ENCODE assay signal across 8 mouse cellular contexts in the genomic region with DNA sequence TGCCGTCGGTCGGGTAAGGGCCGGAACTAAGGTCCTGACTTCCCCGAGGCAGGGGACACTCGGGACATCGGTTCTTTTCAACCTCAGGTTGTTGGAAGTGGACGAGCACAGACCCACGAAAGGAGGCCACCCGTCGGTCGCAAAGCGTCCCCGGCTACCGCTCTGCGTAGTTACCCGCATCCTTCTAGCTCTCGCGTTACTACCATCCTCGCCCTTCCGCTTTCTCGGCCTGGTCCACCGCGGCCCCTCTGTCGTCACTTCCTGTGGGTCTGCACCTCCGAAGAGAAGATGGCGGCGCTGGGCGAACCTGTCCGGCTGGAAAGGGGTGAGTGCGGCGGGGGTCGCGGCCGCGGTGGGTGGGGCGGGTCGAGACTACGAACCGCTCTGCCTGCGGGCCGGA. TPM values are rescaled to one million over a fixed set of nuclear protein-coding genes. Genes with fewer than 3 reads are reported as not detected.
DNase-seq lines count a peak whose midpoint lies in the region; ATAC-seq and TF ChIP-seq lines count a peak whose summit lies in the region.

Lin7c (plus strand) TSS at position 257 of the 400 bp plus-strand sequence.

- H3K27me3 ChIP-seq in CH12.LX (replicated peaks) = no peaks in the 10 kb centered on the region
- no peaks in the 10 kb centered on the region for H3K27me3 ChIP-seq in forebrain, embryonic 10.5 days (ENCODE audit: poor library complexity, severe bottlenecking)
- H3K27me3 ChIP-seq in heart, embryonic 15.5 days = no peaks in the 10 kb centered on the region
- no peaks in the 10 kb centered on the region for H3K27me3 ChIP-seq in liver, embryonic 13.5 days
- H3K27me3 ChIP-seq in stomach, embryonic 14.5 days (ENCODE audit: control insufficient read depth, insufficient read depth, low read length) = no peaks in the 10 kb centered on the region

- H3K4me3 ChIP-seq in CH12.LX (replicated peaks in 1 of 3; ENCODE audit: low read depth in 2 of 3, low read length in 2 of 3, poor library complexity in 1 of 3) = peak within 1 kb of the TSS; percentile 92 to 100 (median 98)
- peak within 1 kb of the TSS; percentile 94 for H3K4me3 ChIP-seq in forebrain, embryonic 10.5 days
- peak within 1 kb of the TSS; percentile 97 for H3K4me3 ChIP-seq in heart, embryonic 15.5 days
- H3K4me3 ChIP-seq in liver, embryonic 13.5 days (replicated peaks) = peak within 1 kb of the TSS; percentile 96
- H3K4me3 ChIP-seq in stomach, embryonic 14.5 days (ENCODE audit: low read depth, low read length) = peak within 1 kb of the TSS; percentile 86

- peaks cover 32% of the 10 kb centered on the region for H3K79me2 ChIP-seq in CH12.LX (replicated peaks; ENCODE audit: control insufficient read depth, extremely low read depth, insufficient read depth, poor library complexity, severe bottlenecking)

- no peak for TF ChIP-seq RAD21 in CH12.LX (IDR thresholded peaks at IDR 0.05; ENCODE audit: low read depth, low read length)

- H3K4me1 ChIP-seq in CH12.LX (ENCODE audit: control insufficient read depth in 1 of 2, insufficient read depth in 2 of 2) = peaks cover 0 to 19% of the 10 kb centered on the region in 2 experiments; a peak in 2 of 4 replicates
- peaks cover 15% of the 10 kb centered on the region for H3K4me1 ChIP-seq in forebrain, embryonic 10.5 days
- peaks cover 18% of the 10 kb centered on the region for H3K4me1 ChIP-seq in heart, embryonic 15.5 days (replicated peaks)
- H3K4me1 ChIP-seq in liver, embryonic 13.5 days (replicated peaks) = peaks cover 23% of the 10 kb centered on the region
- peaks cover 13% of the 10 kb centered on the region for H3K4me1 ChIP-seq in stomach, embryonic 14.5 days (ENCODE audit: control insufficient read depth, insufficient read depth, low read length)

- no peaks in the 10 kb centered on the region for H3K9me3 ChIP-seq in CH12.LX (replicated peaks; ENCODE audit: low read length)
- H3K9me3 ChIP-seq in forebrain, embryonic 10.5 days = no peaks in the 10 kb centered on the region
- H3K9me3 ChIP-seq in heart, embryonic 15.5 days (replicated peaks) = no peaks in the 10 kb centered on the region
- H3K9me3 ChIP-seq in liver, embryonic 13.5 days (replicated peaks) = no peaks in the 10 kb centered on the region
- peaks cover 4% of the 10 kb centered on the region; the same call in 1 of the 2 replicates for H3K9me3 ChIP-seq in stomach, embryonic 14.5 days (ENCODE audit: control insufficient read depth, low read depth, low read length)

- dilution Hi-C loops in CH12.LX (cut with MboI; ENCODE audit: extremely low pct_ligation_motif_present, extremely low pct_unique_long_range_greater_than_20kb, low sequenced_read_pairs) = no loop called here

- no peak for TF ChIP-seq CTCF in CH12.LX (conservative IDR thresholded peaks at IDR 0.05 in 1 of 2, IDR thresholded peaks at IDR 0.05 in 1 of 2; ENCODE audit: low read depth in 2 of 2, low read length in 2 of 2)

- H3K9ac ChIP-seq in CH12.LX (ENCODE audit: insufficient read depth, low read depth) = peak within 1 kb of the TSS; percentile 97
- peak within 1 kb of the TSS; percentile 99 for H3K9ac ChIP-seq in heart, embryonic 15.5 days
- H3K9ac ChIP-seq in liver, embryonic 13.5 days = peak within 1 kb of the TSS; percentile 95
- H3K9ac ChIP-seq in stomach, embryonic 14.5 days (replicated peaks; ENCODE audit: low read depth, low read length) = peak within 1 kb of the TSS; percentile 87

- WGBS in forebrain, embryonic 10.5 days = under 1% methylated on average over 42 of the region's 42 CpGs
- WGBS in heart, embryonic 15.5 days = under 1% methylated on average over 42 of the region's 42 CpGs
- WGBS in liver, embryonic 13.5 days (ENCODE audit: insufficient replicate concordance) = under 1% methylated on average over 39 of the region's 42 CpGs
- under 1% methylated on average over 42 of the region's 42 CpGs for WGBS in stomach, embryonic 14.5 days

- ATAC-seq in heart, embryonic 15.5 days (replicated peaks; ENCODE audit: insufficient number of reproducible peaks, insufficient read depth, low FRiP score, low read depth) = peak; percentile 99
- peak; percentile 100 for ATAC-seq in liver, embryonic 13.5 days (ENCODE audit: low read depth)
- peak; percentile 99 for ATAC-seq in stomach, embryonic 14.5 days (ENCODE audit: insufficient number of reproducible peaks, insufficient read depth, low FRiP score, low read depth)

- no peak for TF ChIP-seq EP300 in CH12.LX (IDR thresholded peaks at IDR 0.05; ENCODE audit: low read length)

- in situ Hi-C loops in CH12.LX (cut with MboI; ENCODE audit: low pct_ligation_motif_present, low pct_unique_long_range_greater_than_20kb, low sequenced_read_pairs) = no loop called here

- peak; percentile 96 for TF ChIP-seq POLR2A in CH12.LX (IDR thresholded peaks at IDR 0.05; ENCODE audit: low read depth, low read length)

- peak within 1 kb of the TSS; percentile 99 for H3K4me2 ChIP-seq in CH12.LX (ENCODE audit: insufficient read depth, low read depth, poor library complexity, severe bottlenecking)
- H3K4me2 ChIP-seq in heart, embryonic 15.5 days = peak within 1 kb of the TSS; percentile 64
- H3K4me2 ChIP-seq in liver, embryonic 13.5 days = peak within 1 kb of the TSS; percentile 79
- peak within 1 kb of the TSS; percentile 49 for H3K4me2 ChIP-seq in stomach, embryonic 14.5 days (replicated peaks; ENCODE audit: low read depth, low read length)

- peak; percentile 94 for DNase-seq in CH12.LX (ENCODE audit: extremely low read depth)
- peak; percentile 79 for DNase-seq in c-Kit-positive CD71-negative TER-119-negative erythroid progenitor cells, embryonic 14.5 days (ENCODE audit: low read depth)
- DNase-seq in forebrain, embryonic 10.5 days (ENCODE audit: extremely low spot score, low spot score) = peak; percentile 98
- DNase-seq in kidney, postnatal 14 days = peak; percentile 96
- DNase-seq in liver, embryonic 13.5 days = peak; percentile 89
- peak; percentile 90 to 91 for DNase-seq in natural killer cell, adult 2 months (ENCODE audit: low spot score in 2 of 2)

- peak within 1 kb of the TSS; percentile 46; the same call in 1 of the 2 replicates for H3K27ac ChIP-seq in CH12.LX (ENCODE audit: insufficient read depth, low read depth)
- H3K27ac ChIP-seq in forebrain, embryonic 10.5 days = peak within 1 kb of the TSS; percentile 97
- peak within 1 kb of the TSS; percentile 92 for H3K27ac ChIP-seq in heart, embryonic 15.5 days
- H3K27ac ChIP-seq in liver, embryonic 13.5 days = peak within 1 kb of the TSS; percentile 82
- peak within 1 kb of the TSS; percentile 84 for H3K27ac ChIP-seq in stomach, embryonic 14.5 days (ENCODE audit: low read length)

- H3K36me3 ChIP-seq in CH12.LX (replicated peaks in 1 of 2; ENCODE audit: control insufficient read depth in 1 of 2, insufficient read depth in 1 of 2, low read length in 1 of 2) = peaks cover 11 to 19% of the 10 kb centered on the region in 2 experiments
- peaks cover 15% of the 10 kb centered on the region for H3K36me3 ChIP-seq in forebrain, embryonic 10.5 days (replicated peaks)
- H3K36me3 ChIP-seq in heart, embryonic 15.5 days = peaks cover 15% of the 10 kb centered on the region
- H3K36me3 ChIP-seq in liver, embryonic 13.5 days = peaks cover 16% of the 10 kb centered on the region
- peaks cover 12% of the 10 kb centered on the region for H3K36me3 ChIP-seq in stomach, embryonic 14.5 days (ENCODE audit: control insufficient read depth, insufficient read depth, low read length)

TF ChIP-seq in CH12.LX, 34 proteins besides CTCF, POLR2A, EP300 and RAD21 (continues in another document):
- TF ChIP-seq ZC3H11A (IDR thresholded peaks at IDR 0.05; ENCODE audit: low read depth, low read length) (no peak), USF2 (conservative IDR thresholded peaks at IDR 0.05; ENCODE audit: low read depth, low read length) (no peak), USF1 (IDR thresholded peaks at IDR 0.05; ENCODE audit: low read depth, low read length) (no peak), GABPA (IDR thresholded peaks at IDR 0.05; ENCODE audit: insufficient replicate concordance, low read depth, low read length) (no peak; the same call in 1 of the 2 replicates), MAX (IDR thresholded peaks at IDR 0.05; ENCODE audit: low read length) (no peak), BHLHE40 (IDR thresholded peaks at IDR 0.05; ENCODE audit: low read depth, low read length) (no peak), MAZ (IDR thresholded peaks at IDR 0.05; ENCODE audit: low read depth, low read length) (no peak), TBP (conservative IDR thresholded peaks at IDR 0.05; ENCODE audit: low read depth, low read length) (peak; percentile 92), ETS1 (conservative IDR thresholded peaks at IDR 0.05; ENCODE audit: low read depth, low read length) (no peak), ZNF384 (IDR thresholded peaks at IDR 0.05; ENCODE audit: low read depth, low read length) (no peak), E2F4 (IDR thresholded peaks at IDR 0.05; ENCODE audit: insufficient replicate concordance, low read depth, low read length) (no peak), ELF1 (IDR thresholded peaks at IDR 0.05; ENCODE audit: low read depth, low read length) (peak; percentile 91), SMC3 (IDR thresholded peaks at IDR 0.05; ENCODE audit: low read depth, low read length) (no peak), SIN3A (IDR thresholded peaks at IDR 0.05; ENCODE audit: low read length) (peak; percentile 32; the same call in 1 of the 2 replicates), MAFK (IDR thresholded peaks at IDR 0.05; ENCODE audit: insufficient replicate concordance, low read length) (no peak), CHD1 (IDR thresholded peaks at IDR 0.05; ENCODE audit: low read depth, low read length) (no peak), NELFE (IDR thresholded peaks at IDR 0.05; ENCODE audit: low read depth, low read length) (peak; percentile 92), ZMIZ1 (IDR thresholded peaks at IDR 0.05; ENCODE audit: low read depth, low read length) (peak; percentile 87), IRF4 (IDR thresholded peaks at IDR 0.05; ENCODE audit: low read depth, low read length) (no peak; the same call in 1 of the 2 replicates), MXI1 (IDR thresholded peaks at IDR 0.05; ENCODE audit: low read depth, low read length) (peak; percentile 69; the same call in 1 of the 2 replicates), RCOR1 (conservative IDR thresholded peaks at IDR 0.05; ENCODE audit: low read depth, low read length) (no peak), CHD2 (IDR thresholded peaks at IDR 0.05; ENCODE audit: low read length) (peak; percentile 98), UBTF (IDR thresholded peaks at IDR 0.05; ENCODE audit: low read depth, low read length) (peak; percentile 70; the same call in 1 of the 2 replicates)

RNA-seq across cellular contexts. Expression of gene Lin7c, which starts in this region (rescaled TPM):
- total RNA-seq in CH12.LX (2012; rRNA removed) (29.7 and 33.3 TPM in 2 replicates), CH12.LX (2014; rRNA removed) (75.0 and 86.6 TPM in 2 replicates)
- polyA plus RNA-seq in CH12.LX (2012; ENCODE audit: insufficient read length, low read depth) = 52.3 and 60.1 TPM in 2 replicates
- polyA plus RNA-seq in forebrain, embryonic 10.5 days (2016; fragmentation: Nextera tagmentation; extraction: Ambion mirVana) = 90.6 and 93.6 TPM in 2 replicates
- 37.3 and 37.7 TPM in 2 replicates for polyA plus RNA-seq in heart, embryonic 15.5 days (2015; fragmentation: Nextera tagmentation; extraction: Ambion mirVana)
- polyA plus RNA-seq in liver, embryonic 13.5 days (2015; fragmentation: Nextera tagmentation; extraction: Ambion mirVana) = 20.0 and 24.4 TPM in 2 replicates
- polyA plus RNA-seq in stomach, embryonic 14.5 days (2014; fragmentation: Nextera tagmentation; extraction: Ambion mirVana) = 68.8 and 74.2 TPM in 2 replicates

Comparison
In these comparisons a context has a peak if more than half of its experiments do, and no peak if none do; other contexts are left out.
1. Peak in every context shown above with its lines: DNase-seq, ATAC-seq, H3K4me3 ChIP-seq and H3K27ac ChIP-seq.
2. H3K27ac ChIP-seq: peak in every context shown above with its lines; median percentile 97 in forebrain, embryonic 10.5 days; 92 in heart, embryonic 15.5 days; 84 in stomach, embryonic 14.5 days; 82 in liver, embryonic 13.5 days; 46 in CH12.LX.
3. H3K4me2 ChIP-seq: peak in every context shown above with its lines; median percentile 99 in CH12.LX; 79 in liver, embryonic 13.5 days; 64 in heart, embryonic 15.5 days; 49 in stomach, embryonic 14.5 days.